Mouse (Mus musculus): ENCODE measurements around the gene Mphosph9.

DNA sequence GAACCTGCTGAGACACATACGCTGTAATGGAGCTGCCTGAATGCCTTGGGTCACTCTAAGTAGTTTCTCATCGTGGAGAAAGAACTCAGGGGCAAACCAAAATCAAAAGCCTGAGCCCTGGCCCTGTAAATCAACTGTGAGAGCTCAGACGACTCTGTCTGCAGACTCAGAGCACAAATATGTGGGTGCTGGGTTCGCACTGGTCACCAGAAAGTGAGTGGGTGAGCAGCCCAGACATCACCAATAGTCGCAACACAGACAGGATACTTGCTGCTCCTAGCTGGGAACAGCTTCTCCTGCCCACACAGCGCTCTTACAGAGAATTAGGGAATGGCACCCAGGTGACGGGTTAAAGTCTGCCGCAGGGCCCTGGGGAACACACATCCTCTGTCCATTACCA is 74.2 kb downstream of the Mphosph9 start:
- TF ChIP-seq EP300 (IDR thresholded peaks at IDR 0.05; ENCODE audit: low read depth), result no peak
- no peak for TF ChIP-seq CTCF (IDR thresholded peaks at IDR 0.05; ENCODE audit: low read depth)

Measured in liver, postnatal 0 days (tissue).